Mouse (Mus musculus): ENCODE measurements at regions not wholly inside any gene's neighbourhood (a gene's known extent, or its start where the extent isn't known, plus 50 kb on each side); places are given as distances from the start of the nearest gene placed in this dataset.
A peak's percentile ranks its signal among the peaks of the same experiment; 100 is the strongest.

DNA sequence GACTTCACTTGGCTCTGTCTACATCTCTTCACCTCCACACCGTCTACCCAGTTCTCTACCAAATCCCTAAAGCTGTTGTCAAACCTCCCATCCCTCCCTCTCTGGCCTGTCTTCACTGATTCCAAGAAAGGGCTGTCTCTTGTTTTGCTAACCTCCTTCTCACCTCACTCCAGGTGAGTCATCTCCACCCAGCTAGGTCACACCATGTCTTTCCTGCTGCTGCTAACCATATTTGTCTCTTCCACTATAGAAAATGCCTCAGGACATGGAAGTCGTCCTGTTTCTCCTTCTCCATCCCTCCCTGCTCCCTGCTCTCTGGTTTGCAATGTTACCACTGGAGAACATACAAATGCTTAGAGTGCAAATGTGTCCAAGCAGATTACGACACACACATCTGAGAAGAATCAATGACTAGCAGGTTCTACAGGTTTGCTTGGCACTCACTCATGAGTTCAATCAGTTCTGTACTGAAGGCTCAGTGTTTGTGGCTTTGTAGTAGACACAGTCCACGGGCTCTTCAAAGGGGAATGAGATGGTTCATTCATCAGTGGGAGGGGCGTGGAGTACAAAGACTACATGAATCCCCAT is 424.1 kb downstream of the Fgf9 start:
- no peaks in the 10 kb centered on the region for H3K27me3 ChIP-seq (ENCODE audit: control insufficient read depth, insufficient read depth, insufficient read length)
- TF ChIP-seq CTCF (IDR thresholded peaks at IDR 0.05; ENCODE audit: control insufficient read depth, insufficient read depth, insufficient read length) (no peak), USF1 (IDR thresholded peaks at IDR 0.05; ENCODE audit: low read depth) (no peak), MYOG (IDR thresholded peaks at IDR 0.05; ENCODE audit: control insufficient read depth, extremely low read depth, insufficient read length) (no peak), CEBPB (IDR thresholded peaks at IDR 0.05; ENCODE audit: low read depth) (no peak), MAX (IDR thresholded peaks at IDR 0.05) (no peak), MYOD1 (IDR thresholded peaks at IDR 0.05; ENCODE audit: control insufficient read depth, insufficient read length, low read depth) (no peak), FOSL1 (IDR thresholded peaks at IDR 0.05; ENCODE audit: insufficient read depth, low read length, poor library complexity, severe bottlenecking) (no peak)
- H3ac ChIP-seq (ENCODE audit: control insufficient read depth, insufficient read length, low read depth), result no peak overlapping the region
- H3K36me3 ChIP-seq (ENCODE audit: control insufficient read depth, insufficient read depth), result no peaks in the 10 kb centered on the region
- H3K79me3 ChIP-seq (ENCODE audit: low read depth), result no peaks in the 10 kb centered on the region
- H3K4me3 ChIP-seq (ENCODE audit: insufficient read depth, poor library complexity, severe bottlenecking), result no peak overlapping the region
- H3K79me2 ChIP-seq (ENCODE audit: control insufficient read depth, insufficient read depth), result no peaks in the 10 kb centered on the region

DNA sequence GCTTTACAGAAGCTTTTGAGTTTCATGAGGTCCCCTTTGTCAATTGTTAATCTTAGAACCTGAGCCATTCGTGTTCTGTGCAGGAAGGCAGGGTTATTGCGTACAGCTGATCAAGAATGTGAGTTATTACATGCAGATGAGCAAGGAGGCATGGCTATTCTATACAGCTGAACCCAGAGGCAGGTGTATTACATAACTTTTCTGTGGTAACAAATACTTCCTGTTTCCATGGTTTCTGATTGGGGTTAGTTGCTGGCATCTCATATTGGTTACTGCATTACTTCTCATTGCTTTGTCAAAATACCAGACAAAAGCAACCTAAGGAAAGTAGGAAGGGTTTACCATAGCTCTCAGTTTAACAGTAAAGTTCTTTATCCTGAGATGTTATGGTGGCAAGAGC is 421.8 kb downstream of the Fgf9 start:
- Histone ChIP-seq H3K27me3 (ENCODE audit: control insufficient read depth, insufficient read depth, insufficient read length) (no peaks in the 10 kb centered on the region), H3K79me3 (ENCODE audit: low read depth) (no peaks in the 10 kb centered on the region), H3K79me2 (ENCODE audit: control insufficient read depth, insufficient read depth) (no peaks in the 10 kb centered on the region), H3K4me3 (ENCODE audit: insufficient read depth, poor library complexity, severe bottlenecking) (no peak overlapping the region), H3K36me3 (ENCODE audit: control insufficient read depth, insufficient read depth) (no peaks in the 10 kb centered on the region), H3ac (ENCODE audit: control insufficient read depth, insufficient read length, low read depth) (no peak overlapping the region)
- TF ChIP-seq FOSL1 (IDR thresholded peaks at IDR 0.05; ENCODE audit: insufficient read depth, low read length, poor library complexity, severe bottlenecking) (no peak), CEBPB (IDR thresholded peaks at IDR 0.05; ENCODE audit: low read depth) (no peak), CTCF (IDR thresholded peaks at IDR 0.05; ENCODE audit: control insufficient read depth, insufficient read depth, insufficient read length) (no peak), USF1 (IDR thresholded peaks at IDR 0.05; ENCODE audit: low read depth) (no peak), MYOG (IDR thresholded peaks at IDR 0.05; ENCODE audit: control insufficient read depth, extremely low read depth, insufficient read length) (no peak), MAX (IDR thresholded peaks at IDR 0.05) (no peak), MYOD1 (IDR thresholded peaks at IDR 0.05; ENCODE audit: control insufficient read depth, insufficient read length, low read depth) (no peak)

DNA sequence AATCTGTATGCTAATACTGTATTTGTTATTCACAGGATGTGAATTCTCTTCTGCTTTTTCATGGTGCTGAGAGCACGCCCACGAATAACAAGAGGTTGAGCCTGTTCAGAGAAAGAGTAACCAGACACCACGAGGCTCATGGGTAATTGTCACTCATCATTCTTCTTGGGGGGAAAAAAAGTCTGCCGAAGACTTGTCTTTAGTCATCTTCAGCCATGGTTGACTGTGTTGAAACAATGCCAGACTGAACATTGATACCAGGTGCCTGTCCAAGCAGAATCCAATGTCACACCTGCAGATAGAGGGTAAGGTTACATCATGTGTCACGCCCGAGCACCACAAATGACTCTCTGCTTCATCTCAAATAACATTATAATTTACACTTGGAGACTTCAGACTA is 418.5 kb downstream of the Fgf9 start:
- H3K36me3 ChIP-seq (ENCODE audit: control insufficient read depth, insufficient read depth), result no peaks in the 10 kb centered on the region
- TF ChIP-seq USF1 (IDR thresholded peaks at IDR 0.05; ENCODE audit: low read depth) (no peak), MYOG (IDR thresholded peaks at IDR 0.05; ENCODE audit: control insufficient read depth, extremely low read depth, insufficient read length) (no peak), CTCF (IDR thresholded peaks at IDR 0.05; ENCODE audit: control insufficient read depth, insufficient read depth, insufficient read length) (no peak), MYOD1 (IDR thresholded peaks at IDR 0.05; ENCODE audit: control insufficient read depth, insufficient read length, low read depth) (no peak), FOSL1 (IDR thresholded peaks at IDR 0.05; ENCODE audit: insufficient read depth, low read length, poor library complexity, severe bottlenecking) (no peak), MAX (IDR thresholded peaks at IDR 0.05) (no peak)
- H3K79me2 ChIP-seq (ENCODE audit: control insufficient read depth, insufficient read depth), result no peaks in the 10 kb centered on the region
- H3ac ChIP-seq (ENCODE audit: control insufficient read depth, insufficient read length, low read depth), result no peak overlapping the region
- no peak overlapping the region for H3K4me3 ChIP-seq (ENCODE audit: insufficient read depth, poor library complexity, severe bottlenecking)
- H3K79me3 ChIP-seq (ENCODE audit: low read depth), result no peaks in the 10 kb centered on the region
- H3K27me3 ChIP-seq (ENCODE audit: control insufficient read depth, insufficient read depth, insufficient read length), result no peaks in the 10 kb centered on the region

DNA sequence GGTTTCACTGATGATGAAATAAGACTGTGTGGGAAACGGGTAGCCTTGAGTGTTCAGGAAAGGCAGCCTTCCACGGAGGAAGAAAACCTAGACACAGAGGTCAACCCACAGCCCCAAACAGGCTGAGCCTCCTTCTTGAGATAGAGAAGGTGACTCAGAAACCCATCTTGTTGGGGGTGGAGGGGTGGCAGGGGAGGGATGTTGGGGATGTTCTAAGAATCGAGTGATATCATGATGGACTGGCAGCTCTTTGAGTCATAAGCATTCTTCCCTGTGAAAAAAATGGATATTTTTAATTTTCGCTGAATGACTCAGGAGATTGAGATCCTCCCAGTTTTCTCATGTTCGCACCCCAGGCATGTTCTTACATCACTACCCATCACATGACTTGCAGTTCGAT is 417.5 kb downstream of the Fgf9 start:
- H3K27me3 ChIP-seq (ENCODE audit: control insufficient read depth, insufficient read depth, insufficient read length), result no peaks in the 10 kb centered on the region
- no peaks in the 10 kb centered on the region for H3K79me3 ChIP-seq (ENCODE audit: low read depth)
- H3K36me3 ChIP-seq (ENCODE audit: control insufficient read depth, insufficient read depth), result no peaks in the 10 kb centered on the region
- no peak for TF ChIP-seq MAX (IDR thresholded peaks at IDR 0.05)
- TF ChIP-seq USF1 (IDR thresholded peaks at IDR 0.05; ENCODE audit: low read depth), result peak; percentile 80
- H3ac ChIP-seq (ENCODE audit: control insufficient read depth, insufficient read length, low read depth), result no peak overlapping the region
- no peak overlapping the region for H3K4me3 ChIP-seq (ENCODE audit: insufficient read depth, poor library complexity, severe bottlenecking)
- no peaks in the 10 kb centered on the region for H3K79me2 ChIP-seq (ENCODE audit: control insufficient read depth, insufficient read depth)

DNA sequence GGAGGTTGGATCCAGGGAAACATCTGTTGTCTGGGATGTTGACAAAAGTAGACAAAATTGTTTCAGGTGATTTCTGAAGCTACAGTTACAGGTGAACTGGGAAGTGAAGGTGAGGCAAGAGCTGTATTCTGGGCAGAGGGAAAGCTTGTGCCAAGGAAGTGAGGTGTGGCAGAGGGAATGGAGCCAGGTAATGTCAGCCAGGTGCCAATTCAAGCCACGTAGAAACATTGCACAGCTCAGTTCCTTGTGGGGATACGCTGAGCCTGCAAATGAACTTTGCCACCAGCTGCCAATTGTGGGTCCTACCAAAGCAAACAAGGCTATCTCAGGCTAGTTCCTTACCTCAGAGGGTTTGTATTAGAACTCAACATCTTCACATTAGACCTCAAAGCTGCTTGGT is 410.1 kb downstream of the Fgf9 start:
- Histone ChIP-seq H3ac (ENCODE audit: control insufficient read depth, insufficient read length, low read depth) (no peak overlapping the region), H3K79me2 (ENCODE audit: control insufficient read depth, insufficient read depth) (no peaks in the 10 kb centered on the region), H3K79me3 (ENCODE audit: low read depth) (no peaks in the 10 kb centered on the region), H3K4me3 (ENCODE audit: insufficient read depth, poor library complexity, severe bottlenecking) (no peak overlapping the region), H3K27me3 (ENCODE audit: control insufficient read depth, insufficient read depth, insufficient read length) (no peaks in the 10 kb centered on the region), H3K36me3 (ENCODE audit: control insufficient read depth, insufficient read depth) (no peaks in the 10 kb centered on the region)
- TF ChIP-seq MYOD1 (IDR thresholded peaks at IDR 0.05; ENCODE audit: control insufficient read depth, insufficient read length, low read depth) (no peak), USF1 (IDR thresholded peaks at IDR 0.05; ENCODE audit: low read depth) (no peak), FOSL1 (IDR thresholded peaks at IDR 0.05; ENCODE audit: insufficient read depth, low read length, poor library complexity, severe bottlenecking) (no peak), CTCF (IDR thresholded peaks at IDR 0.05; ENCODE audit: control insufficient read depth, insufficient read depth, insufficient read length) (no peak), CEBPB (IDR thresholded peaks at IDR 0.05; ENCODE audit: low read depth) (no peak), MYOG (IDR thresholded peaks at IDR 0.05; ENCODE audit: control insufficient read depth, extremely low read depth, insufficient read length) (no peak), MAX (IDR thresholded peaks at IDR 0.05) (no peak)

DNA sequence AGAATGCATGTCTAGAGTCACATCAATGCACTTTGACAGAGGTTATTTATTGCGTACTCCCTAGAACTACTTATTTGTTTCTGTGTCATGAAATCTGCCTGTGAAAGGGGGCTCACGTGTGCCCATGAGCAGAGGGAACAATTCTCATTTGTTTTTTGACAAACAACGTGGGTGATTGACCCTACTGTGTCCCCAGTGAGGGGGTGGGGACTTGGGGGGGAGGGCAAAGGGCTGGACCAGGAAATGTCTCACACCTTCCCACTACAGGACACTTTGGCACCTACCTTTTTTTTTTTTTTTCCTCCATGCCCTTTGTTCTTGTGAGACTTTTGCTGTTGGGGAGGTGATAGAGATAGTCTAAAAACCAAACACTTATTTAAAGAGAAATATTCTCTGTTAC is 400.3 kb downstream of the Fgf9 start:
- Histone ChIP-seq H3K79me3 (ENCODE audit: low read depth) (no peaks in the 10 kb centered on the region), H3K27me3 (ENCODE audit: control insufficient read depth, insufficient read depth, insufficient read length) (no peaks in the 10 kb centered on the region), H3ac (ENCODE audit: control insufficient read depth, insufficient read length, low read depth) (no peak overlapping the region), H3K79me2 (ENCODE audit: control insufficient read depth, insufficient read depth) (no peaks in the 10 kb centered on the region), H3K4me3 (ENCODE audit: insufficient read depth, poor library complexity, severe bottlenecking) (no peak overlapping the region), H3K36me3 (ENCODE audit: control insufficient read depth, insufficient read depth) (no peaks in the 10 kb centered on the region)
- TF ChIP-seq CTCF (IDR thresholded peaks at IDR 0.05; ENCODE audit: control insufficient read depth, insufficient read depth, insufficient read length) (no peak), CEBPB (IDR thresholded peaks at IDR 0.05; ENCODE audit: low read depth) (no peak), MYOG (IDR thresholded peaks at IDR 0.05; ENCODE audit: control insufficient read depth, extremely low read depth, insufficient read length) (no peak), MYOD1 (IDR thresholded peaks at IDR 0.05; ENCODE audit: control insufficient read depth, insufficient read length, low read depth) (no peak), FOSL1 (IDR thresholded peaks at IDR 0.05; ENCODE audit: insufficient read depth, low read length, poor library complexity, severe bottlenecking) (no peak), USF1 (IDR thresholded peaks at IDR 0.05; ENCODE audit: low read depth) (no peak), MAX (IDR thresholded peaks at IDR 0.05) (no peak)

Data from C2C12 (cell line).